Mouse (Mus musculus) cortical plate, adult 2 months (tissue): ENCODE measurements at regions not wholly inside any gene's neighbourhood (a gene's known extent, or its start where the extent isn't known, plus 50 kb on each side); places are given as distances from the start of the nearest gene placed in this dataset.

Source experiments
- CTCF ChIP-seq: fragments of 200-500 bp; IDR thresholded peaks from 2 replicates; pipeline ENCODE4 v1.5.1; 2011; ENCODE audit warnings: mild to moderate bottlenecking, control low read depth, low read length; ENCODE audit not compliant: insufficient read depth; ENCODE audit errors: extremely low read depth
- POLR2A ChIP-seq: fragments of 200-500 bp; IDR thresholded peaks from 2 replicates; pipeline ENCODE4 v1.6.1; 2011; ENCODE audit warnings: mild to moderate bottlenecking, low read length, control low read depth; ENCODE audit not compliant: insufficient read depth; ENCODE audit errors: extremely low read depth

GRCm38 (mm10) chr2:171562656-171563055 lies 480.6 kb downstream of the Cbln4 start:
- TF ChIP-seq CTCF, result no peak
- no peak for TF ChIP-seq POLR2A
